Mouse (Mus musculus) liver, adult 2 months (tissue): ENCODE measurements around the gene Cdc45.

ENCODE experiments used
- CTCF ChIP-seq: fragments of 200-500 bp; IDR thresholded peaks from 2 replicates; pipeline ENCODE4 v1.5.1; 2011; ENCODE audit warnings: low read depth, low read length, control low read depth
- POLR2A ChIP-seq: fragments of 200-500 bp; IDR thresholded peaks from 2 replicates; pipeline ENCODE4 v1.6.1; 2011; ENCODE audit warnings: low read length, control low read depth; ENCODE audit not compliant: insufficient read depth; ENCODE audit errors: extremely low read depth

DNA sequence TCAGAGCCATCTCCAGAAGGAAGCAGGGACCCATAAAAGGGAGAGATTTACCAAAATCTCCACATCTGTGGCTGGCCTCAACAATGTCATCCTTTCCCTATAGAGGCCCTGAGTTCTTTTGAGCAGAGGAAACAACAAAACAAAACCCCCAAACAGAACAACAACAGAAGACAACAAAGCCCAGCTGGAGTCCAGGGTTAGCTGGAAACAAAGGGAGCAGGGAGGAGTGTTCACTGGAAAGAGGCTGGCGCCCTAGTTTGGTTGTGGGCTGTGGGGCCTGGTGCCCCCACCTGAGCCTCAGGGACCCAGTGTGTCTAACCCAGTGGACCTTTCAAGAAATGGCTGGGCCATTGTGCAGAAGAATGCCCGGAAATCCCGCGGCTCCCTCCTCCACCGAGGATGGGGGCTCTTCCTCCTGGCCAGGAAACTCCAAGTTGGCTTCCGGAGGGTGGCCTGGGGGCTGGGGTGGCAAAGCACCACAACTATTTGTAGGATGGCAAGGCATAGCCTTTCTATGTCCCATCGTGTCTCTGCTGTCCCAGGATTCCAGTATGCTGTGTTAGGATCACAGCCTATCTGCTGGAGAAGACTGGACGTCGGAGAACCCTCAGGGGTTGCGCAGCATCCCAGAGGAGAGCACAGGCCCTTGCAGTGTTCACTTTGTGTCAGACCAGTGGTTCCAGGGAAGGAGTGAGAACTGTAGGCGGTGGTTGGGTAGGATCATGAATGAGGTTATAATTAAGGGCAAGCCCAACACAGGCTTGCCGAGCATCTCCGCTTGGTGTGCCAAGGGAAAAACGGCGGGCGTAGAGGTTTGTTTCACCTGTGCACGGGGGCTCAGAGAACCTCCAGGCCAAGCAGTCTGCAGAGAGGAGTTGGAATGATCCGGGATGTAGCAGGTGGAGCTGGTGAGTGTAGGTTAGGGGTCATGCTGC is 35.9 kb downstream of the Cdc45 start:
- TF ChIP-seq CTCF (no peak), POLR2A (no peak)
